Mouse (Mus musculus) embryonic facial prominence, embryonic 11.5 days (tissue): ENCODE measurements around the gene Scd3. TPM values are rescaled to one million over a fixed set of nuclear protein-coding genes. Genes with fewer than 3 reads are reported as not detected.
A peak's percentile ranks its signal among the peaks of the same experiment; 100 is the strongest.

Experiments used
- ATAC-seq: fragments of 200-750 bp; cut with Nextera tagmentation; replicated peaks from 2 replicates; pipeline ENCODE4 v1.8.0; 2017; ENCODE audit warnings: low read depth; ENCODE audit not compliant: insufficient number of reproducible peaks, low FRiP score, low TSS enrichment
- DNase-seq: peaks from one replicate; pipeline ENCODE4 v3.0.0-alpha.2; 2015; ENCODE audit warnings: low spot score
- H3K27ac ChIP-seq: fragments of 300-500 bp; sonication (generic); replicated peaks from 2 replicates; pipeline ENCODE4 v1.5.1; 2014; ENCODE audit warnings: mild to moderate bottlenecking, low read depth, low read length, control low read depth
- H3K27me3 ChIP-seq: fragments of 300-500 bp; sonication (generic); 2 replicates; pipeline ENCODE4 v1.6.1; 2014; ENCODE audit warnings: mild to moderate bottlenecking, low read length, moderate library complexity, mixed read lengths; ENCODE audit not compliant: control insufficient read depth, insufficient read depth
- H3K36me3 ChIP-seq: fragments of 300-500 bp; sonication (generic); replicated peaks from 2 replicates; pipeline ENCODE4 v1.6.1; 2014; ENCODE audit warnings: low read depth, mild to moderate bottlenecking, low read length, moderate library complexity, mixed read lengths; ENCODE audit not compliant: control insufficient read depth, insufficient read depth
- H3K4me1 ChIP-seq: fragments of 300-500 bp; sonication (generic); 2 replicates; pipeline ENCODE4 v1.6.1; 2014; ENCODE audit warnings: low read length, mixed read lengths; ENCODE audit not compliant: control insufficient read depth, insufficient read depth
- H3K4me2 ChIP-seq: fragments of 300-500 bp; sonication (generic); 2 replicates; pipeline ENCODE4 v1.6.1; 2014; ENCODE audit warnings: low read depth, mild to moderate bottlenecking, control low read depth, low read length, moderate library complexity
- H3K4me3 ChIP-seq: fragments of 300-500 bp; sonication (generic); 2 replicates; pipeline ENCODE4 v1.5.1; 2014; ENCODE audit warnings: low read depth, low read length, control low read depth
- H3K9ac ChIP-seq: fragments of 300-500 bp; sonication (generic); replicated peaks from 2 replicates; pipeline ENCODE4 v1.6.1; 2014; ENCODE audit warnings: mild to moderate bottlenecking, control low read depth, low read length
- H3K9me3 ChIP-seq: fragments of 300-500 bp; sonication (generic); replicated peaks from 2 replicates; pipeline ENCODE4 v1.6.1; 2016; ENCODE audit warnings: mild to moderate bottlenecking, low read length, inconsistent platforms, mixed read lengths; ENCODE audit not compliant: control insufficient read depth
- WGBS: fragments of 180-500 bp; shearing (Covaris S2); extraction: QIAGEN DNeasy Blood & Tissue Kit; methylation state at CpG from one replicate; pipeline ENCODE4 v1.1.7; 2014; 5-methylcytosine and 5-hydroxymethylcytosine counted together
- polyA plus RNA-seq: library from polyadenylated mRNA; unstranded; fragments of >200 nt; fragmentation: Nextera tagmentation; extraction: Ambion mirVana; gene quantifications from 2 replicates; pipeline ENCODE4 v1.2.1, GENCODE M21; 2014

The Scd3 gene
- polyA plus RNA-seq, 1 experiment from 2014 or later, result 0.22 TPM

DNA sequence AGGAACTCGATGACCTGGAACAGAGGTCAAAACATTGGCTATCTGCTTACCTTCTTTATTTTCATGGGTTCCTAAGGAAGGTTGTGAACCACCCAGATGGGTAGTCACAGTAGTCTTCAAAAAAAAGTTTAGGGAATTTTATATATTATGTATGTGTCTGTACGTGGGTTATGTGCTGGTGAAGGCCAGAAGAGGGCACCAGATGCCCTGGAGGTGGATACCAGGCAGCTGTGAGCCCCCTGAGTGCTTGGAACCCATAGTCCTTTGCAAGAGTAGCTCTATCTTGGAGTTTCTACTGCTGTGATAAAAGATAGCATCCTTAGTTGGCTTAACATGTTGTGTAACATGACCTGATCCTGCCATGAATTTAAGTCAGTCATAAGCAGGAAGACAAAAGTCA is 4.0 kb downstream of the Scd3 start:
- 73% methylated on average over 2 of the region's 2 CpGs for WGBS
- no peak for ATAC-seq
- H3K27me3 ChIP-seq, result no peaks in the 10 kb centered on the region

GRCm38 (mm10) chr19:44215255-44215654 is 12.2 kb downstream of the Scd3 start:
- no peaks in the 10 kb centered on the region for H3K4me1 ChIP-seq
- no peak overlapping the region for H3K4me3 ChIP-seq
- ATAC-seq (no peak), DNase-seq (no peak)
- H3K9me3 ChIP-seq, result no peaks in the 10 kb centered on the region
- no peaks in the 10 kb centered on the region for H3K36me3 ChIP-seq
- 73% methylated on average over 12 of the region's 12 CpGs for WGBS
- no peaks in the 10 kb centered on the region for H3K27me3 ChIP-seq
- H3K4me2 ChIP-seq, result no peak overlapping the region
- no peak overlapping the region for H3K27ac ChIP-seq
- no peak overlapping the region for H3K9ac ChIP-seq

More for the DNA sequence above, 4.0 kb downstream of the Scd3 start:
- Histone ChIP-seq H3K4me3 (no peak overlapping the region), H3K36me3 (no peaks in the 10 kb centered on the region), H3K27ac (no peak overlapping the region), H3K9ac (no peak overlapping the region), H3K4me2 (no peak overlapping the region), H3K4me1 (no peaks in the 10 kb centered on the region), H3K9me3 (no peaks in the 10 kb centered on the region)
- DNase-seq, result no peak

GRCm38 (mm10) chr19:44217958-44218525 is 15.0 kb downstream of the Scd3 start:
- no peaks in the 10 kb centered on the region for H3K4me1 ChIP-seq
- DNase-seq, result no peak
- no peak overlapping the region for H3K27ac ChIP-seq
- no peaks in the 10 kb centered on the region for H3K27me3 ChIP-seq
- 68% methylated on average over 3 of the region's 3 CpGs for WGBS
- no peaks in the 10 kb centered on the region for H3K36me3 ChIP-seq
- no peak overlapping the region for H3K4me2 ChIP-seq
- no peaks in the 10 kb centered on the region for H3K9me3 ChIP-seq
- H3K9ac ChIP-seq, result no peak overlapping the region
- no peak for ATAC-seq
- H3K4me3 ChIP-seq, result no peak overlapping the region

- ATAC-seq, result no peak
- no peak overlapping the region for H3K4me2 ChIP-seq
- no peaks in the 10 kb centered on the region for H3K36me3 ChIP-seq
- no peak overlapping the region for H3K27ac ChIP-seq
- WGBS, result 90% methylated on average over 5 of the region's 5 CpGs
- H3K4me3 ChIP-seq, result no peak overlapping the region
- H3K27me3 ChIP-seq, result no peaks in the 10 kb centered on the region
- no peaks in the 10 kb centered on the region for H3K9me3 ChIP-seq
- DNase-seq, result no peak
- H3K4me1 ChIP-seq, result no peaks in the 10 kb centered on the region
- no peak overlapping the region for H3K9ac ChIP-seq
Observed at GRCm38 (mm10) chr19:44225728-44226127, 22.7 kb downstream of the Scd3 start.

DNA sequence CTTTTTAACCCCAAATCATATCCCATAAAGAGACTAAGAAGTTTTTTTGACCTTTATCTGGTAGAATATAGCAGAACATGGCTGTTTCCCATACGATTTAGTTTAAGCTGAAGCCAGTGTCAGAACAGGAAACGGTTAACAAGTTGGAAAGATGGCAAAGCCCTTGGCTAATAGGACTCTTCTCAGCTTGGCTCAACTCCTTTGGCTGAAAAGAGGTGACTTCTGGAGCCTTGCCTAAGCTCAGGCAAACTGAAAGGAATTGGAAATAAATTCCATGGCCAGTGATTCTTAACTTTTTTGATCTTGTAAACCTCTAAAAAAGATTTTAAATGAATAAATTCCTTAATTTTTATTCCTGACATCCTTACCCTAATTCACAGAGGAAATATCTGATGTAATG is 26.7 kb downstream of the Scd3 start:
- WGBS, result 66% methylated on average over 2 of the region's 2 CpGs
- H3K36me3 ChIP-seq, result no peaks in the 10 kb centered on the region
- no peak overlapping the region for H3K4me3 ChIP-seq
- H3K4me2 ChIP-seq, result no peak overlapping the region
- ATAC-seq (no peak), DNase-seq (no peak)
- no peaks in the 10 kb centered on the region for H3K9me3 ChIP-seq
- H3K27me3 ChIP-seq, result no peaks in the 10 kb centered on the region
- no peaks in the 10 kb centered on the region for H3K4me1 ChIP-seq
- H3K9ac ChIP-seq, result no peak overlapping the region
- H3K27ac ChIP-seq, result no peak overlapping the region

GRCm38 (mm10) chr19:44230212-44230611 is 27.1 kb downstream of the Scd3 start:
- DNase-seq (no peak), ATAC-seq (no peak)
- Histone ChIP-seq H3K27ac (no peak overlapping the region), H3K9ac (no peak overlapping the region), H3K4me3 (no peak overlapping the region), H3K4me1 (no peaks in the 10 kb centered on the region), H3K9me3 (no peaks in the 10 kb centered on the region), H3K4me2 (no peak overlapping the region), H3K36me3 (no peaks in the 10 kb centered on the region), H3K27me3 (no peaks in the 10 kb centered on the region)
- WGBS, result 80% methylated on average over 3 of the region's 3 CpGs

DNA sequence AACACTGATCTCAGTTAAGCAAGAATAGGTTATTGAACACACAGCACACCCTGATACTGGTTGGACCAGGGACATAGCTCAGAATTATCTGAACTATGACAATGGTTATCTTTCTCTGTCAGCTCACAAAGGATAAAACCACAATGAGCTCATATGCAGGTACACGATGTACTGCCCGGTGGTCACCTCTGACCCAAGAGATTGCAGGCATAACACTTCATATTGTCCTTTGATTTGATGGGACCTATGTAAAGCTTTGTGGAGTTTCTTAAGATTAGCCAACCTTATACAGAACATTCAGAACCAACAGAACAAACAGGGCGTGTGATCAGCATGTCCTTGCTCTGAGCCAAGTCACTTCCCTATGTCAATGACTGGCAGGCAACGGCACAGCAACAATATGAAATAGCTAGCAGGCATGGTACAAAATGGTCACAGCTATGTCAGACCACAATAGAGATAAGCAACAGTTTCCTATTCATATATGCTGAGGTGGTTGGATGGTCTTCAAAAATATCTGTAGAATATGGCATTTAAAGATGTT is 28.6 kb downstream of the Scd3 start:
- H3K27me3 ChIP-seq, result no peaks in the 10 kb centered on the region
- DNase-seq, result no peak
- 90% methylated on average over 4 of the region's 4 CpGs for WGBS
- ATAC-seq, result no peak
- no peak overlapping the region for H3K27ac ChIP-seq
- no peak overlapping the region for H3K4me2 ChIP-seq
- H3K36me3 ChIP-seq, result no peaks in the 10 kb centered on the region
- no peaks in the 10 kb centered on the region for H3K4me1 ChIP-seq
- no peaks in the 10 kb centered on the region for H3K9me3 ChIP-seq
- no peak overlapping the region for H3K9ac ChIP-seq
- H3K4me3 ChIP-seq, result no peak overlapping the region

DNA sequence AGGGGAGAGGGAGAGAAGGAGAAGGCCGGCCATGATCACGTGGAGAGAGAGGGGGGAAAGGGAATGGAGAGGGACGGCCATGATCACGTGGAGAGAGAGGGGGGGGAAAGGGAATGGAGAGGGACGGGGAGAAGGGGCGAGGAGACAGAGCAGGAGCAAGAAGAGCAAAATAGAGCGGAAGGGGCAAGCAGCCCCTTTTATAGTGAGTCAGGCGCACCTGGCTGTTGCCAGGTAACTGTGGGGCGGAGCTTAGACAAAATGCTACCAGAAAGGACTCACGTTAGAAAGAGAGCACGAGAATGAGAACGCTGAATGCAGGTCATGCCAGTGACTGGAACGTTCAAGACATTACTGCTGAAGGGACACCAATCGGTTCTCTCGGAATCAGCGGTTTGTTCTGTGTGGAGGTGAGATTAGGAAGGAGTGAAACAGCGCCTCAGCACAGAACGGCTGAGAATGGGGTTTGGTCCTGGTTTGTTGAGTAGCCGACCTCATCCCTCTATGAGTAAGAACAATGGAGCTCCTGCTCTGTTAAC is 34.5 kb downstream of the Scd3 start:
- Histone ChIP-seq H3K9ac (no peak overlapping the region), H3K9me3 (no peaks in the 10 kb centered on the region), H3K4me2 (peak overlapping the region; percentile 1; the same call in 1 of the 2 replicates), H3K4me3 (no peak overlapping the region), H3K4me1 (no peaks in the 10 kb centered on the region), H3K27ac (no peak overlapping the region), H3K36me3 (no peaks in the 10 kb centered on the region), H3K27me3 (no peaks in the 10 kb centered on the region)
- 19% methylated on average over 19 of the region's 19 CpGs for WGBS
- ATAC-seq, result no peak
- DNase-seq, result peak; percentile 55
